Mouse (Mus musculus) neural tube, embryonic 14.5 days (tissue): ENCODE data around the gene Csde1. TPM values are rescaled to one million over a fixed set of nuclear protein-coding genes. Genes with fewer than 3 reads are reported as not detected.

ENCODE experiments used
- ATAC-seq: fragments of 200-750 bp; cut with Nextera tagmentation; 2 replicates; pipeline ENCODE4 v1.8.0; 2017; ENCODE audit warnings: low read depth, mild to moderate bottlenecking, moderate TSS enrichment, moderate library complexity
- H3K27ac ChIP-seq: fragments of 300-500 bp; sonication (generic); 2 replicates; pipeline ENCODE4 v1.5.1; 2014; ENCODE audit warnings: low read depth, mild to moderate bottlenecking, control low read depth, low read length, moderate library complexity, mixed read lengths
- H3K27me3 ChIP-seq: fragments of 300-500 bp; sonication (generic); 2 replicates; pipeline ENCODE4 v1.6.1; 2014; ENCODE audit warnings: low read length; ENCODE audit not compliant: control insufficient read depth, insufficient read depth
- H3K36me3 ChIP-seq: fragments of 300-500 bp; sonication (generic); 2 replicates; pipeline ENCODE4 v1.6.1; 2014; ENCODE audit warnings: low read length, mixed read lengths; ENCODE audit not compliant: control insufficient read depth, insufficient read depth
- H3K4me1 ChIP-seq: fragments of 300-500 bp; sonication (generic); 2 replicates; pipeline ENCODE4 v1.6.1; 2014; ENCODE audit warnings: low read length; ENCODE audit not compliant: control insufficient read depth, insufficient read depth
- H3K4me2 ChIP-seq: fragments of 300-500 bp; sonication (generic); 2 replicates; pipeline ENCODE4 v1.6.1; 2014; ENCODE audit warnings: mild to moderate bottlenecking, low read depth, low read length, control low read depth
- H3K4me3 ChIP-seq: fragments of 300-500 bp; sonication (generic); 2 replicates; pipeline ENCODE4 v1.5.1; 2014; ENCODE audit warnings: low read depth, low read length, control low read depth, mixed read lengths
- H3K9ac ChIP-seq: fragments of 300-500 bp; sonication (generic); replicated peaks from 2 replicates; pipeline ENCODE4 v1.6.1; 2014; ENCODE audit warnings: low read depth, mild to moderate bottlenecking, control low read depth, low read length, mixed read lengths
- H3K9me3 ChIP-seq: fragments of 300-500 bp; sonication (generic); 2 replicates; pipeline ENCODE4 v1.6.1; 2016; ENCODE audit warnings: low read length; ENCODE audit not compliant: control insufficient read depth
- WGBS: fragments of 180-500 bp; shearing (Covaris S2); extraction: QIAGEN DNeasy Blood & Tissue Kit; methylation state at CpG from one replicate; pipeline ENCODE4 v1.1.7; 2014; 5-methylcytosine and 5-hydroxymethylcytosine counted together
- polyA plus RNA-seq: library from polyadenylated mRNA; unstranded; fragments of >200 nt; fragmentation: Nextera tagmentation; extraction: Ambion mirVana; gene quantifications from 2 replicates; pipeline ENCODE4 v1.2.1, GENCODE M21; 2014

Gene Csde1
- polyA plus RNA-seq = 454 and 498 TPM in 2 replicates

DNA sequence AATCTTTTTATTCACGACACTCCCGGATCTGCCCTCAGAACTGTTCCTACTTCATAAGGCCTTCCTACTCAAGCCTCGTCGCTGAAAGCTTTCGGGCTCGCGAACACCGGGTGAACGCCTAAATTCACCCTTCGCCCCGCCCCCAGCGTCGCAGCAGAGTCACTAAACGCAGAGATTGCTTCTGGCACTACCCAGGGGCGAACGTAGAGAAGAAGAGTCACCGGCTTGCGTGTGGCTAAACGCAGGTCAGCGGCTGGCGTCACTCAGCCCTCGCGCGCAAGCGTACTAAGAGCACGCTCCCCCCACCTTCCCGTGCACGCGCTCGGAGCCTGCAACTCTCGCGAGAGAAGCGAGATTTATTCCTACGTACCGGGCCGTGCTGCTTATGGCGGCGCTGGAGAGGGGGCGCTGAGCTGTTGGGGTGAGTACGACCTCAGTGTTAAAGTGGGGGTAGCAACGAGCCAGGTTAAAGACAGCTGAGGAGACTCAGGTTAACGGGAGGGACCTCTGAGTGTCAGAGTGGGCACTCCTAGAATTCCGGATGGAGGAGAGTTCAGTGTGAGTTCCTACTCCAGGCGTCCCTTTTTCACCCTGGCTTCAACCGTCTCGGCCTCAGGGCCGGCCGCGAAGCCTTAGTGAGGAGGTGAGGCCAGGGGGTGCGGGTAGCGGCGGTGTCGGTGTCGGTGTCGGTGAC lies at the start of gene Csde1:
Gene Csde1 (plus strand): TSS at position 178 of the 694 bp plus-strand sequence.
- Histone ChIP-seq H3K9ac (peak within 1 kb of the TSS; percentile 99), H3K36me3 (no peaks in the 10 kb centered on the region), H3K4me2 (peak within 1 kb of the TSS; percentile 64), H3K27ac (peak within 1 kb of the TSS; percentile 99), H3K9me3 (no peaks in the 10 kb centered on the region), H3K27me3 (0 out of 2 replicates have a peak, but pooled peaks cover 2% of the 10 kb centered on the region), H3K4me1 (peaks cover 7% of the 10 kb centered on the region; the same call in 1 of the 2 replicates), H3K4me3 (peak within 1 kb of the TSS; percentile 89)
- WGBS = under 1% methylated on average over 55 of the region's 55 CpGs
- peak; percentile 94 for ATAC-seq

DNA sequence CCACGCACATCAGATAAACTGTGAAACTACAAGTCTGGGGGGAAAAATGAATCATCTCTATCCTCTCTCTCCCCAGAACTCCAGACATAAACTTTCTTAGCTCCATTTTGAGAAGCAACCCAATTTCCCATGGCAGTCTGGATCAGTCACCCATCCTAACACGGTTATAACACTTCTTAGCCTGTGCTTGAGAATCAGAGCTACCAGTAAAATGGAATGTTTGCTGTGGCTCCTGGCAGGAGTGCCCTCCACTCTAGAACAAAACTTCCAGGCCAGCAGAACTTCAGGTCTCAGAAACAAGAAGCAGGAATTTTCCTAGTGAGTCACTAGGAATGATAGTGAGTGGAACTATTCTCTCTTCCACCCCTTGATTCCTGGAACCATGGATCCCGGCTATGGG lies 49.7 kb upstream of the Csde1 start:
- Histone ChIP-seq H3K27ac (no peak overlapping the region), H3K9ac (no peak overlapping the region), H3K27me3 (no peaks in the 10 kb centered on the region), H3K4me2 (no peak overlapping the region), H3K36me3 (no peaks in the 10 kb centered on the region), H3K4me3 (no peak overlapping the region), H3K9me3 (no peaks in the 10 kb centered on the region), H3K4me1 (no peaks in the 10 kb centered on the region)
- ATAC-seq = no peak
- 87% methylated on average over 3 of the region's 3 CpGs for WGBS

- no peak overlapping the region for H3K27ac ChIP-seq
- H3K27me3 ChIP-seq = no peaks in the 10 kb centered on the region
- ATAC-seq = no peak
- no peak overlapping the region for H3K9ac ChIP-seq
- 0 out of 2 replicates have a peak, but pooled peaks cover 4% of the 10 kb centered on the region for H3K4me1 ChIP-seq
- no peak overlapping the region for H3K4me3 ChIP-seq
- no peaks in the 10 kb centered on the region for H3K36me3 ChIP-seq
- H3K4me2 ChIP-seq = no peak overlapping the region
- 87% methylated on average over 4 of the region's 4 CpGs for WGBS
- no peaks in the 10 kb centered on the region for H3K9me3 ChIP-seq
Measured at GRCm38 (mm10) chr3:102976906-102977305, 43.3 kb upstream of the Csde1 start.

DNA sequence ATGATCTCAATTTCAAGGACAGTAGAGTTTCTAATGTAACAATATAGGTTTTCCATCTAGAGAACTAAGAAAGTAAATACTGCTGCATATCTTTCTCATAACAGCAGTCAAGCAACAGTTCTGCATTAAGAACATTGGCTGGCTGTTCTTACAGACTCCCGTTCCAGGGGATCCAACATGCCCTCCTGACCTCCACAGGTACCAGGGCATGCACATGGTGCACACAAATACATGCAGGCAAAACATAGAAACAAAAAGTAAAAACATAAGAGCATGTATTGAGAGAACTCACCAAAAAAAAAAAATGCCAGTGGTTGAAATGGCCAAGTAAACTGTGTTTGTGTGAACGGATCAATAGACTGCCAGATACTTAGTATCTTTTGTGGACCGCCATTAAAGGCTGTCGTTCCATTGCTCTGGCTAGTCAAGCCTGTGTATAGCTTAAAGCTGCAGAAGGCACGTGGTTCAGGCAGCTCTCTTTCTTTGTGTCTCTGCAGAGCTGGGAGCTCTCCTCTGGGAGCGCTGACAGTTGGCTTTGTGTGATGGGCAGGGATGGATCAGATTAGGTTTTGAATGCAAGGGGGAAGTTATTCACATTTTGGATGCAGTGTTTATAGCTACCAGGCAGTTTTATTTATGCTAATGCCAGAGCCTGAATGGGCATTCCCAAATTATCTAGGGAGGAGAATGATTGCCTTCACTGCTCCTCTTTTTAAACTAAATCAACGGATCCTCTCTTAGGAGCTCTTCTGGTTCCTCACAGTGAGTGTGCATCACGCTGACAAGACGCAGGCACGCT lies 40.5 kb upstream of the Csde1 start:
- H3K27ac ChIP-seq = peak overlapping the region; percentile 78
- ATAC-seq = peak; percentile 99
- H3K36me3 ChIP-seq = no peaks in the 10 kb centered on the region
- H3K4me1 ChIP-seq = 0 out of 2 replicates have a peak, but pooled peaks cover 4% of the 10 kb centered on the region
- no peak overlapping the region for H3K4me3 ChIP-seq
- H3K9ac ChIP-seq = peak overlapping the region; percentile 43; the same call in 1 of the 2 replicates
- H3K4me2 ChIP-seq = peak overlapping the region; percentile 19
- H3K9me3 ChIP-seq = no peaks in the 10 kb centered on the region
- WGBS = 9% methylated on average over 10 of the region's 10 CpGs
- no peaks in the 10 kb centered on the region for H3K27me3 ChIP-seq

DNA sequence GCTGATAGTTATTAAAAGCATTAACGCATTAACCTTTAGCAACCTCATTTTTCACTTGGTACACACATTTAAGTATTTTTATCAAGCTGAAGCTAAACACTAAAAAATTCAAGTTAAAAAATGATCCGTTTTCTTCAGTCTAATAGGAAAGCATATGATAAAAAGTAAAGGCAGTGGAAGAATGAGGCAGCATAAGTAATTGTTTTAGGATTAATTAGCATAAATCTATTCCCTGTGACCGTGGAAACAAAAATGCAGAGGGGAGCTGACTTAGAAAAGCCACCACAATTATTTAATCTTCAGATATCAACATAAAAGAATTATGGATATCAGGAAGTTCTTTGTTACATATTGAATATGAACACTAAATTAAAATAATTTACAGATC lies 39.9 kb upstream of the Csde1 start:
- no peaks in the 10 kb centered on the region for H3K27me3 ChIP-seq
- peak overlapping the region; percentile 78 for H3K27ac ChIP-seq
- WGBS = 24% methylated on average over 3 of the region's 3 CpGs
- no peaks in the 10 kb centered on the region for H3K36me3 ChIP-seq
- H3K4me2 ChIP-seq = peak overlapping the region; percentile 19; the same call in 1 of the 2 replicates
- H3K4me1 ChIP-seq = 0 out of 2 replicates have a peak, but pooled peaks cover 4% of the 10 kb centered on the region
- H3K9ac ChIP-seq = peak overlapping the region; percentile 43; the same call in 1 of the 2 replicates
- H3K4me3 ChIP-seq = no peak overlapping the region
- ATAC-seq = no peak
- H3K9me3 ChIP-seq = no peaks in the 10 kb centered on the region

GRCm38 (mm10) chr3:102991041-102991440 lies 29.2 kb upstream of the Csde1 start:
- no peak overlapping the region for H3K27ac ChIP-seq
- no peaks in the 10 kb centered on the region for H3K9me3 ChIP-seq
- H3K9ac ChIP-seq = no peak overlapping the region
- H3K4me3 ChIP-seq = no peak overlapping the region
- no peaks in the 10 kb centered on the region for H3K27me3 ChIP-seq
- no peaks in the 10 kb centered on the region for H3K36me3 ChIP-seq
- no peaks in the 10 kb centered on the region for H3K4me1 ChIP-seq
- H3K4me2 ChIP-seq = no peak overlapping the region
- no peak for ATAC-seq
- 68% methylated on average over 8 of the region's 8 CpGs for whole genome bisulfite sequencing

DNA sequence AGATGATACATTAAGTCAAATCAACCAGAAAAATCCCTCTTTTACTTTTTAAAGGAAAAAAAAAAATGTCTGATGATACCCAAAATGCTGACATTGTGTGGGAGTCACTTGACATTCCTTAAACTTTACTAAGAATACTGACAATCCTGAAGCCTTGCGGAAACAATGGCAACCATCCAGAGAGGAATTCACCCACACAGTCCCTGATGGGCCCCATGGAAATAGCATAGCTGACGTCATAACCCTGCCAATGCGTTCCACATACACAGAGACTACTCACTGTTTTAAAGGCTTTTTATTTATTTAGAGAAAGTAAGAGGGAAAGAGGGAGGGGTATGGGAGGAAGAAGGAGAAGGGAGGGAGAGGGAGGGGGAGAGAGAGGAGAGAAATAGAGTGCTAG lies 27.3 kb upstream of the Csde1 start:
- Histone ChIP-seq H3K27me3 (no peaks in the 10 kb centered on the region), H3K9ac (no peak overlapping the region), H3K4me2 (no peak overlapping the region), H3K4me3 (no peak overlapping the region), H3K4me1 (peaks cover 6% of the 10 kb centered on the region; the same call in 1 of the 2 replicates), H3K27ac (no peak overlapping the region), H3K9me3 (no peaks in the 10 kb centered on the region), H3K36me3 (no peaks in the 10 kb centered on the region)
- 46% methylated on average over 3 of the region's 3 CpGs for WGBS
- ATAC-seq = no peak

DNA sequence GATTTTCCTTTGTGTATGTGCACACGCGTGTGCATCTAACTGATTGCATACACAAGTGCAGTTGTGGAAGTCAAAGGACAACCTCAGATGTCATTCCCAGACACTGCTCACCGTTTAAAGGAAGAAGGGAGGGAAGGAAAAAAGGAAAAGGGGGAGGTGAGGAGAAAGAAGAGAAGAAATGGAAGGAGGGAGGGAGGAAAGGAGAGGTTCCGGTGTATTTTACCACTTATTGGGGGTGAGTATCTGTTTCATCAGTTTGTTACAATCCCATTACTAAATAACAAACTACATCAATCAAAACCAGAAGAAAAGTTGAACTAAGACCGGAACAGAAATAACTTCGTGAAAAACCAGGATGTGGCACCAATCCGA lies 25.0 kb upstream of the Csde1 start:
- WGBS = 54% methylated on average over 7 of the region's 7 CpGs
- peak; percentile 49 for ATAC-seq

More for the DNA sequence above, 25.0 kb upstream of the Csde1 start:
- Histone ChIP-seq H3K4me1 (peaks cover 6% of the 10 kb centered on the region; the same call in 1 of the 2 replicates), H3K9ac (peak overlapping the region; percentile 89; the same call in 1 of the 2 replicates), H3K27me3 (no peaks in the 10 kb centered on the region), H3K9me3 (no peaks in the 10 kb centered on the region), H3K4me2 (peak overlapping the region; percentile 49), H3K36me3 (peaks cover 10% of the 10 kb centered on the region; the same call in 1 of the 2 replicates), H3K4me3 (peak overlapping the region; percentile 69), H3K27ac (peak overlapping the region; percentile 85)
